Mouse (Mus musculus) neural tube, embryonic 14.5 days (tissue): ENCODE measurements at regions not wholly inside any gene's neighbourhood (a gene's known extent, or its start where the extent isn't known, plus 50 kb on each side); places are given as distances from the start of the nearest gene placed in this dataset.
A peak's percentile ranks its signal among the peaks of the same experiment; 100 is the strongest.

Experiments
- ATAC-seq: fragments of 200-750 bp; cut with Nextera tagmentation; 2 replicates; pipeline ENCODE4 v1.8.0; 2017; ENCODE audit warnings: low read depth, mild to moderate bottlenecking, moderate TSS enrichment, moderate library complexity
- H3K27ac ChIP-seq: fragments of 300-500 bp; sonication (generic); 2 replicates; pipeline ENCODE4 v1.5.1; 2014; ENCODE audit warnings: low read depth, mild to moderate bottlenecking, control low read depth, low read length, moderate library complexity, mixed read lengths
- H3K27me3 ChIP-seq: fragments of 300-500 bp; sonication (generic); 2 replicates; pipeline ENCODE4 v1.6.1; 2014; ENCODE audit warnings: low read length; ENCODE audit not compliant: control insufficient read depth, insufficient read depth
- H3K36me3 ChIP-seq: fragments of 300-500 bp; sonication (generic); 2 replicates; pipeline ENCODE4 v1.6.1; 2014; ENCODE audit warnings: low read length, mixed read lengths; ENCODE audit not compliant: control insufficient read depth, insufficient read depth
- H3K4me1 ChIP-seq: fragments of 300-500 bp; sonication (generic); 2 replicates; pipeline ENCODE4 v1.6.1; 2014; ENCODE audit warnings: low read length; ENCODE audit not compliant: control insufficient read depth, insufficient read depth
- H3K4me2 ChIP-seq: fragments of 300-500 bp; sonication (generic); 2 replicates; pipeline ENCODE4 v1.6.1; 2014; ENCODE audit warnings: mild to moderate bottlenecking, low read depth, low read length, control low read depth
- H3K4me3 ChIP-seq: fragments of 300-500 bp; sonication (generic); 2 replicates; pipeline ENCODE4 v1.5.1; 2014; ENCODE audit warnings: low read depth, low read length, control low read depth, mixed read lengths
- H3K9ac ChIP-seq: fragments of 300-500 bp; sonication (generic); replicated peaks from 2 replicates; pipeline ENCODE4 v1.6.1; 2014; ENCODE audit warnings: low read depth, mild to moderate bottlenecking, control low read depth, low read length, mixed read lengths
- H3K9me3 ChIP-seq: fragments of 300-500 bp; sonication (generic); 2 replicates; pipeline ENCODE4 v1.6.1; 2016; ENCODE audit warnings: low read length; ENCODE audit not compliant: control insufficient read depth
- WGBS: fragments of 180-500 bp; shearing (Covaris S2); extraction: QIAGEN DNeasy Blood & Tissue Kit; methylation state at CpG from one replicate; pipeline ENCODE4 v1.1.7; 2014; 5-methylcytosine and 5-hydroxymethylcytosine counted together

GRCm38 (mm10) chr6:37618990-37619389 lies 89.0 kb downstream of the Akr1d1 start:
- H3K9ac ChIP-seq = no peak overlapping the region
- WGBS = 90% methylated on average over 9 of the region's 9 CpGs
- H3K27ac ChIP-seq = no peak overlapping the region
- H3K9me3 ChIP-seq = no peaks in the 10 kb centered on the region
- no peaks in the 10 kb centered on the region for H3K27me3 ChIP-seq
- H3K36me3 ChIP-seq = no peaks in the 10 kb centered on the region
- no peak overlapping the region for H3K4me3 ChIP-seq
- ATAC-seq = no peak
- H3K4me2 ChIP-seq = no peak overlapping the region
- no peaks in the 10 kb centered on the region for H3K4me1 ChIP-seq

GRCm38 (mm10) chr6:37621364-37622029 lies 91.5 kb downstream of the Akr1d1 start:
- 39% methylated on average over 7 of the region's 7 CpGs for WGBS
- Histone ChIP-seq H3K4me3 (no peak overlapping the region), H3K36me3 (no peaks in the 10 kb centered on the region), H3K9me3 (no peaks in the 10 kb centered on the region), H3K9ac (no peak overlapping the region), H3K27me3 (no peaks in the 10 kb centered on the region), H3K4me1 (no peaks in the 10 kb centered on the region), H3K4me2 (no peak overlapping the region), H3K27ac (no peak overlapping the region)
- ATAC-seq = no peak

- Histone ChIP-seq H3K36me3 (no peaks in the 10 kb centered on the region), H3K4me3 (no peak overlapping the region), H3K9me3 (no peaks in the 10 kb centered on the region), H3K4me2 (no peak overlapping the region), H3K27ac (no peak overlapping the region), H3K27me3 (no peaks in the 10 kb centered on the region), H3K9ac (no peak overlapping the region), H3K4me1 (no peaks in the 10 kb centered on the region)
- ATAC-seq = no peak
- WGBS = 85% methylated on average over 2 of the region's 2 CpGs
These were observed 92.3 kb downstream of the Akr1d1 start for GRCm38 (mm10) chr6:37622273-37622672.

GRCm38 (mm10) chr6:37627206-37627605 lies 97.2 kb downstream of the Akr1d1 start:
- H3K9me3 ChIP-seq = no peaks in the 10 kb centered on the region
- no peaks in the 10 kb centered on the region for H3K27me3 ChIP-seq
- H3K4me3 ChIP-seq = no peak overlapping the region
- H3K4me1 ChIP-seq = no peaks in the 10 kb centered on the region
- no peak overlapping the region for H3K27ac ChIP-seq
- H3K4me2 ChIP-seq = no peak overlapping the region
- no peak for ATAC-seq
- WGBS = 89% methylated on average over 5 of the region's 5 CpGs
- H3K36me3 ChIP-seq = no peaks in the 10 kb centered on the region
- no peak overlapping the region for H3K9ac ChIP-seq

- Histone ChIP-seq H3K36me3 (no peaks in the 10 kb centered on the region), H3K4me2 (no peak overlapping the region), H3K9ac (no peak overlapping the region), H3K4me1 (no peaks in the 10 kb centered on the region), H3K9me3 (no peaks in the 10 kb centered on the region), H3K27ac (no peak overlapping the region), H3K4me3 (no peak overlapping the region), H3K27me3 (no peaks in the 10 kb centered on the region)
- ATAC-seq = no peak
- 96% methylated on average over 1 of the region's 1 CpGs for WGBS
These were observed 104.0 kb downstream of the Akr1d1 start for GRCm38 (mm10) chr6:37633948-37634347.

GRCm38 (mm10) chr6:37642066-37642465 lies 112.1 kb downstream of the Akr1d1 start:
- no peaks in the 10 kb centered on the region for H3K27me3 ChIP-seq
- H3K27ac ChIP-seq = peak overlapping the region; percentile 83
- no peaks in the 10 kb centered on the region for H3K9me3 ChIP-seq
- 30% methylated on average over 4 of the region's 4 CpGs for WGBS
- H3K4me3 ChIP-seq = peak overlapping the region; percentile 8; the same call in 1 of the 2 replicates
- ATAC-seq = no peak
- no peak overlapping the region; the same call in 1 of the 2 replicates for H3K9ac ChIP-seq
- no peaks in the 10 kb centered on the region for H3K36me3 ChIP-seq
- H3K4me1 ChIP-seq = peaks cover 14% of the 10 kb centered on the region; the same call in 1 of the 2 replicates
- H3K4me2 ChIP-seq = peak overlapping the region; percentile 32

GRCm38 (mm10) chr6:37642701-37643121 lies 112.7 kb downstream of the Akr1d1 start:
- Histone ChIP-seq H3K9ac (peak overlapping the region; percentile 41; the same call in 1 of the 2 replicates), H3K4me1 (peaks cover 14% of the 10 kb centered on the region; the same call in 1 of the 2 replicates), H3K27me3 (no peaks in the 10 kb centered on the region), H3K27ac (peak overlapping the region; percentile 83), H3K4me2 (peak overlapping the region; percentile 32), H3K36me3 (no peaks in the 10 kb centered on the region), H3K4me3 (peak overlapping the region; percentile 8; the same call in 1 of the 2 replicates), H3K9me3 (no peaks in the 10 kb centered on the region)
- peak; percentile 83 for ATAC-seq
- 14% methylated on average over 8 of the region's 8 CpGs for WGBS

GRCm38 (mm10) chr6:37643176-37643575 lies 113.2 kb downstream of the Akr1d1 start:
- WGBS = 9% methylated on average over 4 of the region's 4 CpGs
- ATAC-seq = peak; percentile 36; the same call in 1 of the 2 replicates
- Histone ChIP-seq H3K27ac (peak overlapping the region; percentile 83), H3K4me3 (no peak overlapping the region), H3K9me3 (no peaks in the 10 kb centered on the region), H3K4me1 (peaks cover 14% of the 10 kb centered on the region; the same call in 1 of the 2 replicates), H3K9ac (no peak overlapping the region), H3K27me3 (no peaks in the 10 kb centered on the region), H3K36me3 (no peaks in the 10 kb centered on the region), H3K4me2 (peak overlapping the region; percentile 32)

- no peak overlapping the region for H3K4me3 ChIP-seq
- WGBS = 16% methylated on average over 2 of the region's 2 CpGs
- ATAC-seq = peak; percentile 64; the same call in 1 of the 2 replicates
- H3K9ac ChIP-seq = no peak overlapping the region
- H3K9me3 ChIP-seq = no peaks in the 10 kb centered on the region
- H3K4me2 ChIP-seq = no peak overlapping the region
- H3K27ac ChIP-seq = peak overlapping the region; percentile 77
- H3K27me3 ChIP-seq = no peaks in the 10 kb centered on the region
- H3K4me1 ChIP-seq = peaks cover 14% of the 10 kb centered on the region; the same call in 1 of the 2 replicates
- no peaks in the 10 kb centered on the region for H3K36me3 ChIP-seq
These were observed 113.7 kb downstream of the Akr1d1 start for GRCm38 (mm10) chr6:37643718-37644117.
